Mouse (Mus musculus) CD4-positive, CD25-positive, alpha-beta regulatory T cell, adult 2 months (primary cell): ENCODE measurements around the gene Cdc14b.

Experiments
- DNase-seq: peaks from one replicate; pipeline ENCODE4 v3.0.0-alpha.2; 2012; ENCODE audit warnings: low read depth, low spot score

The Cdc14b gene

GRCm38 (mm10) chr13:64274879-64275753 lies at the start of gene Cdc14b:
Cdc14b (minus strand) TSS chr13:64275290.
- DNase-seq, result peak; percentile 80

GRCm38 (mm10) chr13:64322561-64323281 lies 47.6 kb upstream of the Cdc14b start:
- no peak for DNase-seq

DNA sequence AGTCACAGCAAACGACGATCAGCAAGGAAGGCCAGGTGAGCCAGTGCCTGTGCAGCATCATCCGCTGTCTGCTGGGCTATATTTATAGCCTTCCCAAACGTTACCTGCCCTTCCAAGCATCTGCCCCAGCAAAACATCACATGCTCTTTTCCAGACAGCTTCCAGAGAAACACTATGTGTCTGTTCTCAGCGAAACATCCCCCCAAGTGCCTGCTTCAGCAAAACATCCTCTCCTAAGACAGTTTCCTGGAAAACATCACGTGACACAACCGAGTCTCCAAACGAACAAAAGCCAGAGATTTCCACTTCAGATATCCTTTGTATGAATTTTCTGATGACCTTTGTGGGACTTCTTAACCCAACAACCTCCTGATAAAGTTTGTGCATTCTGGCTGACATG lies 45.2 kb upstream of the Cdc14b start:
- no peak for DNase-seq

GRCm38 (mm10) chr13:64319782-64320181 lies 44.7 kb upstream of the Cdc14b start:
- DNase-seq, result no peak

GRCm38 (mm10) chr13:64318355-64318754 lies 43.3 kb upstream of the Cdc14b start:
- DNase-seq, result no peak

GRCm38 (mm10) chr13:64315483-64316050 lies 40.5 kb upstream of the Cdc14b start:
- DNase-seq, result peak; percentile 76

GRCm38 (mm10) chr13:64314041-64314440 lies 39.0 kb upstream of the Cdc14b start:
- DNase-seq, result no peak

- no peak for DNase-seq
Observed at GRCm38 (mm10) chr13:64312916-64313289, 37.8 kb upstream of the Cdc14b start.

- peak; percentile 89 for DNase-seq
Observed at GRCm38 (mm10) chr13:64312024-64312915, 37.2 kb upstream of the Cdc14b start, which contains the start of gene Aaed1. Aaed1 (minus strand) TSS chr13:64312710.

DNA sequence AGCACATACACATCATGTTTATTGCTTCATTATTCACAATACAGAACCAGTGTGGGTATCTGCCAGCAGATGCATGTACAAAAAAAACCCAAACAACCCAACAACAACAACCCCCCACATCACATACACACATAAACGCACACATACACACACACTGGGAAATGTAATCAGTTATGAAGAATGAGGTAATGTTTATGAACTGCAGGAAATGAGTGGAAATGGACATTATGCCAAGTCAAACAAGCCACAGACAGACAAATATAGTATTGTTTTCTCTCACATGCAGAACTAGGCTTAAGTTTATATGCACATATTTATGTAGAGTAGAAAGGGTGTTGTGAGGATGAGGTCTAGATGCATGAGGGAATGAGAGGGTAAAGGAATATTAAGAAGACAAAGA lies 36.2 kb upstream of the Cdc14b start:
- DNase-seq, result no peak

DNA sequence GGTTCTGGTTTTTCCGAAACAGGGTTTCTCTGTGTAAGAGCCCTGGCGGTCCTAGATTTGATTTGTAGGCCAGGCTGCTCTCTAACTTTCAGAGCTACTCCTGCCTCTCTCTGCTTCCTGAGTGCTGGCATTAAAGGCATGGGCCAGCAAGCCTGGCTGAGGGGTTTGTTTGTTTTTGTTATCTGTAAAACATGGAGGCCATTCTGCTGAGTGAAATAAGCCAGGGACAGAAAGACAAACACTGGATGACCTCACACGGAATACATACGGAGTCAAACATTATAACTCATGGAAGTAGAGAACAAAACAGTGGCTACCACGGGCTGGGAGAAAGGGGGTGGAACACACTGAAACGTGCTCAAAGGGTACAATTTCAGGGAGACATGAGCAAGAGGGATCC lies 35.5 kb upstream of the Cdc14b start:
- DNase-seq, result no peak

- no peak for DNase-seq
Observed at GRCm38 (mm10) chr13:64309842-64310241, 34.8 kb upstream of the Cdc14b start.

- peak; percentile 23 for DNase-seq
Observed at GRCm38 (mm10) chr13:64309036-64309435, 33.9 kb upstream of the Cdc14b start.

- DNase-seq, result no peak
Observed at GRCm38 (mm10) chr13:64307508-64307907, 32.4 kb upstream of the Cdc14b start.

- DNase-seq, result peak; percentile 86
Observed at GRCm38 (mm10) chr13:64306078-64306477, 31.0 kb upstream of the Cdc14b start.

DNA sequence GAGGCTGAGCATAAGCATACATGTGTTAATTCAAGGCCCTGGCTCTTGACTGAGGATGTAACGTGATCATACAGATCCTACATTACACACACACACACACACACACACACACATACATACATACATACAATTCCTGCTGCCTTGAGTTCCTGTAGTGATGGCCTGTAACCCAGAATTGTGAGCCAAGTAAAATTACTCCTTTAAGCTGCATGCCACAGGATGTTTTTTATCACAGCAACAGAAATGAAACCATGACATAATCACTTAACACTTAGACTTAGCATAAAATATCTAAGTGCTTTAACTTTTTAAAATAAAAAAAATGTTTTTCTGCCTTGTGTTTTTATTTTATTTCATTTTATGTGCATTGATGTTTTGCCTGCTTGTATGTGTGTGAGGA lies 24.0 kb upstream of the Cdc14b start:
- DNase-seq, result no peak

- no peak for DNase-seq
Observed at GRCm38 (mm10) chr13:64286791-64287190, 11.7 kb upstream of the Cdc14b start.

- no peak for DNase-seq
Observed at GRCm38 (mm10) chr13:64286321-64286720, 11.2 kb upstream of the Cdc14b start.

DNA sequence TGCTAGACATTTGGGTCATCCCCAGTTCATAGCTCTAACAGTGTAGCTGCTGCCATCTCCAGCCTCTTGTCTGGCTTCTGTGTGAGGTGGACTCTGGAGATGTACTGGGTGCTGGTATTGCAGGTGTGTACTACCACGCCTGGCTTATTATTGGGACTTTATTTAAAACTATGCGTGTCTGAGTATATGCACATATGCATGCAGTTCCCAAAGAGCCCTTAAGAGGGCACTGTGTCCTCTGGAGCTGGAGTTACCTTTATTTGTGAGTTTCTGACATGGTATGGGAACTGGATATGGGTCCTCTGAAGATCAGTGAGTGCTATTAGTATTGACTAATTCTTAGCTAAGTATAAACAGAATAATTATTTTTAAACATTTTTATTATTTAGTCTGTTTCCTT lies 9.6 kb upstream of the Cdc14b start:
- peak; percentile 31 for DNase-seq

DNA sequence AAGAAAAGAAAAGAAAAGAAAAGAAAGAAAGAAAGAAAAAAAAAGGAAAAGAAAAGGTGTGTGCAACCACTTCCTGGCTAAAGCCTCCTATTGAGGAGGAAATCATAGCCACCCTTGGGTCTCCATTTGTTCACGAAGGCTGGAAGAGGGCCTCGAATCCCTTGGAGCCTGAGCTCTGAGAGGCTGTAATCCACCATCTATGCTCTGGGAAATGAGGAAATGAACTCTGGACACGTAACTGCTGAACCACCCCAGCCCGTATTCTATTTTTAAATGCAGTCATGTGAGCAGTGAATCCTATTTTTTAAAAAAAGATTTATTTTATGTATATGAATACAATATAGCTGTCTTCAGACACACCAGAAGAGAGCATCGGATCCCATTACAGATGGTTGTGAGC lies 5.8 kb upstream of the Cdc14b start:
- DNase-seq, result no peak

- DNase-seq, result no peak
Observed at GRCm38 (mm10) chr13:64275754-64276127, 651 bp upstream of the Cdc14b start.
